ENCODE assay signal across 22 mouse cellular contexts in genomic region chr8:87819263-87819662, GRCm38 (mm10).
"Had no signal": no experiment of that assay in that cellular context is flagged by ENCODE, and none has a peak within 500 bp of the region (broad histone marks: within the 10 kb centered on the region; RNA-seq: fewer than 3 reads in every experiment).

No protein-coding gene starts in this region.

- ATAC-seq: forebrain, embryonic 13.5 days; forebrain, embryonic 14.5 days; forebrain, embryonic 15.5 days; forebrain, embryonic 16.5 days; forebrain, postnatal 0 days had no signal

- H3K27ac ChIP-seq: embryonic facial prominence, embryonic 12.5 days; embryonic facial prominence, embryonic 13.5 days; embryonic facial prominence, embryonic 15.5 days; forebrain, embryonic 12.5 days; forebrain, embryonic 13.5 days; forebrain, embryonic 15.5 days; gastrocnemius, adult 2 months; heart, adult 2 months; heart, embryonic 10.5 days had no signal

- H3K4me2 ChIP-seq: embryonic facial prominence, embryonic 12.5 days; embryonic facial prominence, embryonic 13.5 days; embryonic facial prominence, embryonic 15.5 days; forebrain, embryonic 12.5 days; forebrain, embryonic 13.5 days; forebrain, embryonic 15.5 days had no signal

- H3K9me3 ChIP-seq: embryonic facial prominence, embryonic 10.5 days; embryonic facial prominence, embryonic 12.5 days; embryonic facial prominence, embryonic 13.5 days; embryonic facial prominence, embryonic 15.5 days; forebrain, embryonic 10.5 days; forebrain, embryonic 12.5 days; forebrain, embryonic 13.5 days; forebrain, embryonic 15.5 days; heart, embryonic 10.5 days had no signal

- H3K4me3 ChIP-seq: embryonic facial prominence, embryonic 10.5 days; embryonic facial prominence, embryonic 12.5 days; embryonic facial prominence, embryonic 13.5 days; embryonic facial prominence, embryonic 15.5 days; erythroblast, embryonic 14.5 days; forebrain, embryonic 10.5 days; forebrain, embryonic 12.5 days; forebrain, embryonic 13.5 days; forebrain, embryonic 15.5 days; gastrocnemius, adult 2 months; heart, adult 2 months; heart, embryonic 10.5 days had no signal

- H3K36me3 ChIP-seq: embryonic facial prominence, embryonic 12.5 days; embryonic facial prominence, embryonic 13.5 days; embryonic facial prominence, embryonic 15.5 days; forebrain, embryonic 12.5 days; forebrain, embryonic 15.5 days; heart, embryonic 10.5 days had no signal

- H3K9ac ChIP-seq: embryonic facial prominence, embryonic 12.5 days; embryonic facial prominence, embryonic 13.5 days; embryonic facial prominence, embryonic 15.5 days; forebrain, embryonic 12.5 days; forebrain, embryonic 13.5 days; forebrain, embryonic 15.5 days; forebrain, postnatal 0 days had no signal

- H3K27me3 ChIP-seq: embryonic facial prominence, embryonic 12.5 days; embryonic facial prominence, embryonic 13.5 days; embryonic facial prominence, embryonic 15.5 days; forebrain, embryonic 12.5 days; forebrain, embryonic 13.5 days; forebrain, embryonic 15.5 days had no signal

- DNase-seq: embryo, embryonic 11 days; forebrain, postnatal 0 days; gastrocnemius, adult 2 months; gastrocnemius, postnatal 10 days; gastrocnemius, postnatal 14 days; gastrocnemius, postnatal 25 days; gastrocnemius, postnatal 36 days; heart, adult 11 months; heart, adult 18-20 months; heart, adult 2 months had no signal
